Mouse (Mus musculus): ENCODE results near the gene Ndufs4. TPM values are rescaled to one million over a fixed set of nuclear protein-coding genes. Genes with fewer than 3 reads are reported as not detected.
A peak's percentile ranks its signal among the peaks of the same experiment; 100 is the strongest.

Gene Ndufs4
- polyA plus RNA-seq (2012; rRNA removed): 77.4 and 136 TPM in 2 replicates

GRCm38 (mm10) chr13:114388211-114388965, at the start of gene Ndufs4:
Ndufs4 (minus strand) TSS chr13:114388258.
- no peaks in the 10 kb centered on the region for H3K36me3 ChIP-seq (ENCODE audit: control insufficient read depth, insufficient read depth, low read length)
- H3K27ac ChIP-seq (ENCODE audit: insufficient read depth, low read depth, low read length): peak within 1 kb of the TSS; percentile 96
- no peaks in the 10 kb centered on the region for H3K27me3 ChIP-seq (replicated peaks; ENCODE audit: control insufficient read depth, insufficient read depth, low read length)
- H3K4me1 ChIP-seq (ENCODE audit: control insufficient read depth, insufficient read depth, low read length): peaks cover 4% of the 10 kb centered on the region; the same call in 1 of the 2 replicates
- 47% methylated on average over 13 of the region's 13 CpGs for WGBS
- TF ChIP-seq POLR2A (IDR thresholded peaks at IDR 0.05; ENCODE audit: low read depth, low read length) (no peak), CTCF (conservative IDR thresholded peaks at IDR 0.05; ENCODE audit: insufficient read depth, insufficient read length, low read depth, low read length) (no peak)
- no peak for DNase-seq
- H3K4me3 ChIP-seq (ENCODE audit: insufficient read depth, low read depth, low read length): peak within 1 kb of the TSS; percentile 99

GRCm38 (mm10) chr13:114432491-114432890, 44.4 kb upstream of the Ndufs4 start:
- Histone ChIP-seq H3K27me3 (replicated peaks; ENCODE audit: control insufficient read depth, insufficient read depth, low read length) (no peaks in the 10 kb centered on the region; the same call in 1 of the 2 replicates), H3K27ac (ENCODE audit: insufficient read depth, low read depth, low read length) (no peak overlapping the region), H3K4me1 (ENCODE audit: control insufficient read depth, insufficient read depth, low read length) (no peaks in the 10 kb centered on the region), H3K4me3 (ENCODE audit: insufficient read depth, low read depth, low read length) (no peak overlapping the region), H3K36me3 (ENCODE audit: control insufficient read depth, insufficient read depth, low read length) (no peaks in the 10 kb centered on the region)
- TF ChIP-seq POLR2A (IDR thresholded peaks at IDR 0.05; ENCODE audit: low read depth, low read length) (no peak), CTCF (conservative IDR thresholded peaks at IDR 0.05; ENCODE audit: insufficient read depth, insufficient read length, low read depth, low read length) (no peak)
- 67% methylated on average over 5 of the region's 5 CpGs for WGBS
- DNase-seq: no peak

GRCm38 (mm10) chr13:114425230-114425629, 37.2 kb upstream of the Ndufs4 start:
- Histone ChIP-seq H3K36me3 (ENCODE audit: control insufficient read depth, insufficient read depth, low read length) (no peaks in the 10 kb centered on the region), H3K4me3 (ENCODE audit: insufficient read depth, low read depth, low read length) (no peak overlapping the region), H3K4me1 (ENCODE audit: control insufficient read depth, insufficient read depth, low read length) (no peaks in the 10 kb centered on the region), H3K27me3 (replicated peaks; ENCODE audit: control insufficient read depth, insufficient read depth, low read length) (no peaks in the 10 kb centered on the region), H3K27ac (ENCODE audit: insufficient read depth, low read depth, low read length) (no peak overlapping the region)
- TF ChIP-seq CTCF (conservative IDR thresholded peaks at IDR 0.05; ENCODE audit: insufficient read depth, insufficient read length, low read depth, low read length) (no peak), POLR2A (IDR thresholded peaks at IDR 0.05; ENCODE audit: low read depth, low read length) (no peak)
- WGBS: 95% methylated on average over 5 of the region's 5 CpGs
- no peak for DNase-seq

- TF ChIP-seq POLR2A (IDR thresholded peaks at IDR 0.05; ENCODE audit: low read depth, low read length) (no peak), CTCF (conservative IDR thresholded peaks at IDR 0.05; ENCODE audit: insufficient read depth, insufficient read length, low read depth, low read length) (no peak)
- H3K4me3 ChIP-seq (ENCODE audit: insufficient read depth, low read depth, low read length): no peak overlapping the region
- no peaks in the 10 kb centered on the region for H3K27me3 ChIP-seq (replicated peaks; ENCODE audit: control insufficient read depth, insufficient read depth, low read length)
- no peaks in the 10 kb centered on the region for H3K4me1 ChIP-seq (ENCODE audit: control insufficient read depth, insufficient read depth, low read length)
- no peak for DNase-seq
- 73% methylated on average over 8 of the region's 8 CpGs for WGBS
- H3K27ac ChIP-seq (ENCODE audit: insufficient read depth, low read depth, low read length): no peak overlapping the region
- no peaks in the 10 kb centered on the region for H3K36me3 ChIP-seq (ENCODE audit: control insufficient read depth, insufficient read depth, low read length)
These were observed 32.2 kb upstream of the Ndufs4 start for GRCm38 (mm10) chr13:114420235-114420634.

- WGBS: 64% methylated on average over 3 of the region's 3 CpGs
- DNase-seq: no peak
- TF ChIP-seq CTCF (conservative IDR thresholded peaks at IDR 0.05; ENCODE audit: insufficient read depth, insufficient read length, low read depth, low read length): no peak
These were observed 31.3 kb upstream of the Ndufs4 start for GRCm38 (mm10) chr13:114419364-114419763.

GRCm38 (mm10) chr13:114412326-114412725, 24.3 kb upstream of the Ndufs4 start:
- H3K4me1 ChIP-seq (ENCODE audit: control insufficient read depth, insufficient read depth, low read length): no peaks in the 10 kb centered on the region
- TF ChIP-seq CTCF (conservative IDR thresholded peaks at IDR 0.05; ENCODE audit: insufficient read depth, insufficient read length, low read depth, low read length) (no peak), POLR2A (IDR thresholded peaks at IDR 0.05; ENCODE audit: low read depth, low read length) (no peak)
- no peak for DNase-seq

More at GRCm38 (mm10) chr13:114419364-114419763, 31.3 kb upstream of the Ndufs4 start:
- no peaks in the 10 kb centered on the region for H3K36me3 ChIP-seq (ENCODE audit: control insufficient read depth, insufficient read depth, low read length)
- H3K4me1 ChIP-seq (ENCODE audit: control insufficient read depth, insufficient read depth, low read length): no peaks in the 10 kb centered on the region
- no peak overlapping the region for H3K27ac ChIP-seq (ENCODE audit: insufficient read depth, low read depth, low read length)
- no peaks in the 10 kb centered on the region for H3K27me3 ChIP-seq (replicated peaks; ENCODE audit: control insufficient read depth, insufficient read depth, low read length)
- H3K4me3 ChIP-seq (ENCODE audit: insufficient read depth, low read depth, low read length): no peak overlapping the region

GRCm38 (mm10) chr13:114406866-114407265, 18.8 kb upstream of the Ndufs4 start:
- no peaks in the 10 kb centered on the region; the same call in 1 of the 2 replicates for H3K27me3 ChIP-seq (replicated peaks; ENCODE audit: control insufficient read depth, insufficient read depth, low read length)
- no peaks in the 10 kb centered on the region for H3K4me1 ChIP-seq (ENCODE audit: control insufficient read depth, insufficient read depth, low read length)
- H3K4me3 ChIP-seq (ENCODE audit: insufficient read depth, low read depth, low read length): no peak overlapping the region
- no peak for DNase-seq
- H3K36me3 ChIP-seq (ENCODE audit: control insufficient read depth, insufficient read depth, low read length): no peaks in the 10 kb centered on the region
- WGBS: 24% methylated on average over 5 of the region's 5 CpGs
- H3K27ac ChIP-seq (ENCODE audit: insufficient read depth, low read depth, low read length): no peak overlapping the region
- no peak for TF ChIP-seq POLR2A (IDR thresholded peaks at IDR 0.05; ENCODE audit: low read depth, low read length)
- TF ChIP-seq CTCF (conservative IDR thresholded peaks at IDR 0.05; ENCODE audit: insufficient read depth, insufficient read length, low read depth, low read length): no peak

More at GRCm38 (mm10) chr13:114412326-114412725, 24.3 kb upstream of the Ndufs4 start:
- H3K27me3 ChIP-seq (replicated peaks; ENCODE audit: control insufficient read depth, insufficient read depth, low read length): no peaks in the 10 kb centered on the region
- no peaks in the 10 kb centered on the region for H3K36me3 ChIP-seq (ENCODE audit: control insufficient read depth, insufficient read depth, low read length)
- H3K4me3 ChIP-seq (ENCODE audit: insufficient read depth, low read depth, low read length): no peak overlapping the region
- H3K27ac ChIP-seq (ENCODE audit: insufficient read depth, low read depth, low read length): no peak overlapping the region
